25 mouse cellular contexts compared by ENCODE assay signal in genomic region chr1:154220566-154220965, GRCm38 (mm10). TPM values are rescaled to one million over a fixed set of nuclear protein-coding genes. Genes with fewer than 3 reads are reported as not detected.
"Had no signal": no experiment of that assay in that cellular context is flagged by ENCODE, and none has a peak within 500 bp of the region (broad histone marks: within the 10 kb centered on the region; RNA-seq: fewer than 3 reads in every experiment).

No protein-coding gene starts in this region.

- H3K27me3 ChIP-seq: limb, embryonic 13.5 days; liver, embryonic 12.5 days; liver, embryonic 15.5 days; lung, embryonic 15.5 days; midbrain, embryonic 12.5 days; midbrain, embryonic 15.5 days; neural tube, embryonic 12.5 days; neural tube, embryonic 15.5 days had no signal

- H3K4me1 ChIP-seq: limb, embryonic 10.5 days; limb, embryonic 13.5 days; liver, embryonic 12.5 days; liver, embryonic 15.5 days; lung, embryonic 15.5 days; midbrain, embryonic 12.5 days; midbrain, embryonic 15.5 days; neural tube, embryonic 12.5 days; neural tube, embryonic 15.5 days had no signal

- H3K9me3 ChIP-seq: limb, embryonic 10.5 days; limb, embryonic 13.5 days; liver, embryonic 12.5 days; liver, embryonic 15.5 days; lung, embryonic 15.5 days; midbrain, embryonic 12.5 days; midbrain, embryonic 15.5 days; neural tube, embryonic 12.5 days; neural tube, embryonic 15.5 days had no signal

- H3K4me3 ChIP-seq: limb, embryonic 10.5 days; limb, embryonic 13.5 days; liver, embryonic 12.5 days; liver, embryonic 15.5 days; lung, embryonic 15.5 days; midbrain, embryonic 12.5 days; midbrain, embryonic 15.5 days; neural tube, embryonic 12.5 days; neural tube, embryonic 15.5 days had no signal

- H3K36me3 ChIP-seq: limb, embryonic 10.5 days; limb, embryonic 13.5 days; liver, embryonic 12.5 days; liver, embryonic 15.5 days; lung, embryonic 15.5 days; midbrain, embryonic 12.5 days; midbrain, embryonic 15.5 days; neural tube, embryonic 12.5 days; neural tube, embryonic 15.5 days had no signal

- ATAC-seq: liver, embryonic 12.5 days; midbrain, embryonic 15.5 days had no signal

- DNase-seq: kidney, adult 18-20 months; kidney, adult 9 months; kidney, postnatal 14 days; kidney, postnatal 4 days; liver; lung, adult 18-20 months; lung, postnatal 10 days; lung, postnatal 4 days; right cerebral cortex, postnatal 25 days; thymus, adult 18-20 months; thymus, postnatal 36 days had no signal

- H3K27ac ChIP-seq: limb, embryonic 10.5 days; limb, embryonic 13.5 days; liver, embryonic 12.5 days; liver, embryonic 15.5 days; lung, embryonic 15.5 days; midbrain, embryonic 12.5 days; midbrain, embryonic 15.5 days; neural tube, embryonic 12.5 days; neural tube, embryonic 15.5 days had no signal

RNA-seq across cellular contexts. Expression of gene Zfp648, which starts 19.6 kb away (rescaled TPM):
- total RNA-seq: megakaryocyte-erythroid progenitor cell, adult 5-6 weeks had no signal
- polyA plus RNA-seq: liver, embryonic 15.5 days; small intestine, adult 2 months; spleen, adult 2 months; testis, adult 2 months; urinary bladder, adult 2 months had no signal
